Mouse (Mus musculus) liver, embryonic 14.5 days (tissue): ENCODE results near the gene Dhx58. TPM values are rescaled to one million over a fixed set of nuclear protein-coding genes. Genes with fewer than 3 reads are reported as not detected.

Source experiments
- ATAC-seq: fragments of 200-750 bp; cut with Nextera tagmentation; 2 replicates; pipeline ENCODE4 v1.8.0; 2017; ENCODE audit warnings: moderate number of reproducible peaks, mild to moderate bottlenecking, moderate library complexity; ENCODE audit not compliant: insufficient read depth
- DNase-seq, 3 experiments: peaks; one replicate each; pipeline ENCODE4 v3.0.0-alpha.2; 2012 to 2013; ENCODE audit warnings: low read depth in 3 of 3, low spot score in 3 of 3
- H3K27ac ChIP-seq: fragments of 300-500 bp; sonication (generic); 2 replicates; pipeline ENCODE4 v1.5.1; 2014; ENCODE audit warnings: moderate library complexity, mild to moderate bottlenecking, control low read depth, inconsistent platforms
- H3K27me3 ChIP-seq: fragments of 300-500 bp; sonication (generic); 2 replicates; pipeline ENCODE4 v1.6.1; 2014; ENCODE audit warnings: mild to moderate bottlenecking, low read length, moderate library complexity; ENCODE audit not compliant: control insufficient read depth, insufficient read depth
- H3K36me3 ChIP-seq: fragments of 300-500 bp; sonication (generic); replicated peaks from 2 replicates; pipeline ENCODE4 v1.6.1; 2014; ENCODE audit warnings: low read depth; ENCODE audit not compliant: control insufficient read depth, insufficient read depth
- H3K4me1 ChIP-seq, 2 experiments: fragments of 200-500 bp in 1 of 2; fragments of 300-500 bp in 1 of 2; sonication (generic) in 1 of 2; replicated peaks; 2 replicates each; pipeline ENCODE4 v1.6.1; 2012 to 2014; ENCODE audit warnings: antibody characterized with exemption in 1 of 2, inconsistent platforms in 1 of 2, low read length in 1 of 2; ENCODE audit not compliant: control insufficient read depth in 2 of 2, insufficient read depth in 2 of 2
- H3K4me2 ChIP-seq: fragments of 300-500 bp; sonication (generic); 2 replicates; pipeline ENCODE4 v1.6.1; 2014; ENCODE audit warnings: low read depth, mild to moderate bottlenecking, control low read depth, moderate library complexity
- H3K4me3 ChIP-seq, 2 experiments: fragments of 200-500 bp in 1 of 2; fragments of 300-500 bp in 1 of 2; sonication (generic) in 1 of 2; 2 replicates each; pipeline ENCODE4 v1.5.1; 2012 to 2014; ENCODE audit warnings: low read depth in 2 of 2, low read length in 2 of 2, mild to moderate bottlenecking in 2 of 2, control low read depth in 1 of 2, inconsistent platforms in 1 of 2, moderate library complexity in 1 of 2; ENCODE audit not compliant: insufficient read depth in 1 of 2
- H3K9ac ChIP-seq: fragments of 300-500 bp; sonication (generic); replicated peaks from 2 replicates; pipeline ENCODE4 v1.6.1; 2014; ENCODE audit warnings: mild to moderate bottlenecking, control low read depth, moderate library complexity
- H3K9me3 ChIP-seq: fragments of 300-500 bp; sonication (generic); 2 replicates; pipeline ENCODE4 v1.6.1; 2016; ENCODE audit warnings: low read length, mixed read lengths; ENCODE audit not compliant: control insufficient read depth
- CTCF ChIP-seq: IDR thresholded peaks from 2 replicates; pipeline ENCODE4 v1.5.1; 2016; ENCODE audit warnings: antibody characterized with exemption, low read depth, control low read depth
- EP300 ChIP-seq: IDR thresholded peaks from 2 replicates; pipeline ENCODE4 v1.6.1; 2016; ENCODE audit warnings: antibody characterized with exemption, low read depth
- WGBS: fragments of 180-500 bp; shearing (Covaris S2); extraction: QIAGEN DNeasy Blood & Tissue Kit; methylation state at CpG from one replicate; pipeline ENCODE4 v1.1.7; 2014; ENCODE audit not compliant: insufficient replicate concordance; 5-methylcytosine and 5-hydroxymethylcytosine counted together
- polyA plus RNA-seq, 2 experiments: library from polyadenylated mRNA; depleted of rRNA in 1 of 2; stranded (reverse) in 1 of 2; unstranded in 1 of 2; fragments of >200 nt; fragmentation: Nextera tagmentation in 1 of 2; extraction: Ambion mirVana in 1 of 2; gene quantifications; 2 replicates each; pipeline versions ENCODE4 v1.2.1 to v1.2.3; 2012 to 2014

Dhx58 gene
- polyA plus RNA-seq, 2 experiments: 1.6 to 1.7 TPM

DNA sequence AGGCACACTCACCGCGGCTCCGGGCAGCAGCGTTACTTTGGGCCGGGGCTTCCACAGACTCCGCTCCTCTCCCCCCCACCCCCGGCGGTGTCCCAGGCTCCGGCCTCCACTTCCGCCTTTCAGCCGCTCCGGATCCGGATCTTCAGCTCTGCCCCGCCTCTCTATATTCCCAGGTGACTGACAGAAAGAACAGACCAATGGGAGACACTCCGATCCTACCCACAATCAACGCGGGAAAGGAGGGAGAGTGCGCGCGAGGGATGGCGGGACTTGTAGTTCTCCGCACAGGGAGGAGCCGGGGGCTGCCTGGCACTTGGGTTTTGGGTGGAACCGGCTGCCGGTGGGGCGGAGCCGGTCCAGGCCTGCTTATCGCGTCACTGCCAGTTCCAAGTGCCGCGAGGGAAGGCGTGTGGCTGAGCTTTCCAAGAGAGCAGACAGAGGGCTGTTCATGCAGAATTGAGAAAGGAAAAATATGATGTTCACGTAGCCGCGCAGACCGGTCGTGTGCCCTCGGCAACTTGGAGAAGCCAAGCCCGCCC lies 34.1 kb upstream of the Dhx58 start, which contains the start of gene Rab5c:
Gene Rab5c (minus strand): TSS at position 150 of the 539 bp plus-strand sequence.
- DNase-seq: peak; percentile 100
- Histone ChIP-seq H3K9ac (peak within 1 kb of the TSS; percentile 100), H3K4me3 (peak within 1 kb of the TSS; percentile 87 to 100), H3K9me3 (no peaks in the 10 kb centered on the region), H3K36me3 (peaks cover 11% of the 10 kb centered on the region), H3K4me2 (peak within 1 kb of the TSS; percentile 96), H3K27ac (peak within 1 kb of the TSS; percentile 79), H3K27me3 (no peaks in the 10 kb centered on the region), H3K4me1 (peaks cover 22 to 32% of the 10 kb centered on the region in 2 experiments)
- TF ChIP-seq CTCF (peak; percentile 35), EP300 (peak; percentile 70)
- WGBS: under 1% methylated on average over 39 of the region's 39 CpGs
- peak; percentile 96 for ATAC-seq

DNA sequence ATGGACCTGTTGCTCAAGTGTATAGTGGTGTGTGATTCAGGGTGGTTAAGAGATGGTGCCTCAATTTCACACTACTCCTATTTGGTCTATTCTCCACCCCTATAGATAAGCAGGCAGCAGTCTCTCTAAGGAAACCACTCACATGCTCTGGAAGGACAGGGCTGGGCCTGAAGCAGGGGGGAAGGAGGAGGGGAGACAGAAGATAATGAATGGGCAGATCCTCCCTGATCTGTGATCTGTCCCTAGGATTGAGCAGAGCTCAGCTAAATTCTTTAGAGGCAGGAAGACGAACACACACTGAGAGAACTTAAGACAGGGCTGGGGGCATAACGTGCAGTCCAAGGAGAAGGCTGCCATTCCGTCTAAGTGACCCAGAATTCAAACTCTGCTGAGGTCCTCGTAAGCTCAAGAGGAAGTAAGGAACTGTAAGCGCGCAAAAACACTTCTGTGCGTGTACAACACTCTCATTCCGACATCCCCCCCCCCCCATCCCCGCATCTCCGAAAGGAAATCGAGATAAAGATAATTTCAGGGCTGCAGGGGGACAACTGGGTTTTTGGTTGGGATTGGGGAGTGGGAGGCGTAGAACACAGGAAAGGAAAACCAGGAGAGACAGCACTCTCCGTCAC lies 33.1 kb upstream of the Dhx58 start:
- Histone ChIP-seq H3K9me3 (no peaks in the 10 kb centered on the region), H3K4me3 (peak overlapping the region; percentile 87 to 100), H3K36me3 (peaks cover 17% of the 10 kb centered on the region), H3K4me2 (peak overlapping the region; percentile 96), H3K27me3 (no peaks in the 10 kb centered on the region), H3K4me1 (peaks cover 22 to 32% of the 10 kb centered on the region in 2 experiments), H3K27ac (peak overlapping the region; percentile 79), H3K9ac (peak overlapping the region; percentile 100)
- TF ChIP-seq EP300: peak; percentile 46; the same call in 1 of the 2 replicates
- no peak for TF ChIP-seq CTCF
- peak; percentile 75 to 77 (median 75) for DNase-seq
- peak; percentile 57 for ATAC-seq
- under 1% methylated on average over 13 of the region's 13 CpGs for WGBS

DNA sequence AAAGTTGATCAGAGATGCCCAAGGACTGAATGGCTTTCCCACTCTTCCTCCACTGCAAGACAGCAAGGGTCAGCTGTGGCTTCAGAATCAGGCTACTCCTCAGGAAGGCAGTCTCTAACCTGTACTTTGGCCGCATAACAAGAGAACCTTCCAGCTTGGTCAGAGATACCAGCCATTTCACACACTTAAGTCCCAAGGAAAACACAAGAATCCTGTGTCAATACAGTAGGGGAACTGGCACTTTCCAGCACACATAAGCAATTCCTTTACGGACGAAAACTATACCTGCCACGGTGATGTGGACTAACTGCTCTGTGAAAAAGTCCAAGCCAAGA lies 32.6 kb upstream of the Dhx58 start:
- H3K4me1 ChIP-seq: peaks cover 22 to 34% of the 10 kb centered on the region in 2 experiments

DNA sequence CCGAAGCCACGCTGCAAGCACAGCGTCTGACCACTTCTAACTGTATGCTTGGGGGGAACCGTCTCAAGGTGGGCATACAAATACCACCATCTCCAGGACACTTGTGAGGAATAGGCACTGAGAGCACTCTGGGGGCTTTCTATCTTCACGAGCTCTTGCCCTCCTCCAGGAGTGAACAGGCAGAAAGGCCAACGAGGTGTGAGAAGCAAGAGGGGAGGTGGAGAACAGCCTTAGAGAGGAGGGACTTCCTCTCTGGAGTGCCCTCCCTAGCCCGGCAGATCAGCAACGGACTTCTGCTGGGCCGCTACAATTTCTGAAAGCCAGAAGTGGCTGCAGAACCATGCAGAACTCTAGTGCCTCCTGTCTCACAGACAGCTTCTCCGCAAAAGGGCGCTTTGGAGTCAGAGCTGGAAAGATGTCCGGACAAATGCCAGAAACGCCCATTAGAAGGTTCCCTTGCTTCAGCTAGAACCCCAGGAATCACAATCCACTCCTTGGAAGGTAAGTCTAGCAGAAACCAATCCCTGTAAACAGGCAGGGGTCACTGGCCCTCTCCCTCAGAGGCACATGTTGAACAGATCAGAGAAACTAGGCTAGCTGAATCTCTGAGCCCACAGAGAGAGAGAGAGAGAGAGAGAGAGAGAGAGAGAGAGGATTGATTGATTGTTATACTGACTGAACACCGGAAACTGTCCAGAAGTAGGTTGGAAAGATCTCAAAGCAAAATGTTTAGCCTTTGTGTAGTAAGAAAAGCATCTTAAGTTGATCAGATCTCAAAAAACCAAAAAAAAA lies 32.1 kb upstream of the Dhx58 start:
- H3K27ac ChIP-seq: peak overlapping the region; percentile 79
- ATAC-seq (no peak), DNase-seq (no peak)
- no peaks in the 10 kb centered on the region for H3K9me3 ChIP-seq
- H3K36me3 ChIP-seq: peaks cover 21% of the 10 kb centered on the region
- peak overlapping the region; percentile 100 for H3K9ac ChIP-seq
- TF ChIP-seq CTCF: no peak
- no peak for TF ChIP-seq EP300
- H3K27me3 ChIP-seq: no peaks in the 10 kb centered on the region
- H3K4me2 ChIP-seq: peak overlapping the region; percentile 96
- peaks cover 22 to 35% of the 10 kb centered on the region in 2 experiments for H3K4me1 ChIP-seq
- H3K4me3 ChIP-seq: peak overlapping the region; percentile 87 to 100
- 19% methylated on average over 14 of the region's 14 CpGs for WGBS

More for the DNA sequence above, 32.6 kb upstream of the Dhx58 start:
- 30% methylated on average over 4 of the region's 4 CpGs for WGBS
- ATAC-seq: no peak
- no peaks in the 10 kb centered on the region for H3K9me3 ChIP-seq
- peak overlapping the region; percentile 87 to 100 for H3K4me3 ChIP-seq
- peak overlapping the region; percentile 79 for H3K27ac ChIP-seq
- H3K4me2 ChIP-seq: peak overlapping the region; percentile 96
- TF ChIP-seq CTCF (no peak), EP300 (no peak)
- H3K9ac ChIP-seq: peak overlapping the region; percentile 100
- H3K36me3 ChIP-seq: peaks cover 21% of the 10 kb centered on the region
- DNase-seq: no peak
- no peaks in the 10 kb centered on the region for H3K27me3 ChIP-seq
